Mouse (Mus musculus) lung, postnatal 0 days (tissue): Measurements from ENCODE around the gene Rab31.

Experiments used
- CTCF ChIP-seq: IDR thresholded peaks from 2 replicates; pipeline ENCODE4 v1.5.1; 2016; ENCODE audit warnings: antibody characterized with exemption, mild to moderate bottlenecking
- EP300 ChIP-seq: IDR thresholded peaks from 2 replicates; pipeline ENCODE4 v1.6.1; 2016; ENCODE audit warnings: antibody characterized with exemption, mild to moderate bottlenecking, control low read depth

- TF ChIP-seq CTCF: no peak
- no peak for TF ChIP-seq EP300
These were observed 46.7 kb downstream of the Rab31 start for GRCm38 (mm10) chr17:65725814-65726213.
